Mouse (Mus musculus) CH12F3 (cell line): ENCODE results near the gene Gm49486.

ENCODE experiments used
- in situ Hi-C: fragments of 300-500 bp; cut with MboI; formaldehyde crosslinking; loops from 2 replicates; pipeline ENCODE4 v1.14.3; 2020; ENCODE audit warnings: low sequenced_read_pairs

The Gm49486 gene

GRCm38 (mm10) chr15:79268521-79268920 is 39.3 kb downstream of the Gm49486 start:
- in situ Hi-C loops = no loop called here

DNA sequence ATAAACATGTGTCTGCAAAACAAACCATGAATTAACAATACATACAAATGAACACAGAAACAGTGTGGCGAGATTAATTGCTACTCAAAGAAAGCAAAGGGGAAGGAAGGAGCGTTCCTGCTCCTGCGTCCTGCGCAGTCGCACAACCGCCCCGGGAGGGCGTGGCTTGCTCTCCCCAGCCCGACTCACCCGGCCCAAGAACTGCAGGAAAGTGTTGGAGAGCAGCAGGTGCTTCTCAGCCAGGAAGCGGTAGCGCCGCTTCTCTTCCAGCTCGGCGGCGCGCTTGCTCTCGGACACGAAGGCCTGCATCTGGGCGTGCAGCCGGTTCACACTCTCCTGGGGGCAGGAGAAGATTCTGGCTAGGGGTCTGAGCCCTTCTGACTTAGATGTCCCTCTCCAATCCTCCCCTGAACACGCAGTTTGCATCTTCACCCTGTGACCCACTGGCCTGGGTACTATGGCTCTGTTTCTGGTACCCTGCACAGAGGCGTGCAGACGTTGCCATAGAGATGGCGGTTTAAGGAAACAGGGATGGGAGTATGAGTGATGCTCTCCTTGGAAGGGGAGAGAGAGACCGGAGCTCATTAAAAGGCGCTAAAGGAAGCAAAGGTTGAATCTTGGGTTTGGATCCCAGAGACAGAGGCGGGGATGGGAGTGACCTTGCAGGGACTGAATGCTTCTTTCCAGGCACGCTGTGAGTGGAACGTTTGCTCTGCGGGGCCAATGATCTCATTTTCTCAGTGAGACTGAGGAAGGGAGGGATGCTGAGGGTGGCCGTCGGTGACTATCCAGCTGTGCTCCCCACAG is 41.3 kb downstream of the Gm49486 start:
- in situ Hi-C loops = no loop called here

DNA sequence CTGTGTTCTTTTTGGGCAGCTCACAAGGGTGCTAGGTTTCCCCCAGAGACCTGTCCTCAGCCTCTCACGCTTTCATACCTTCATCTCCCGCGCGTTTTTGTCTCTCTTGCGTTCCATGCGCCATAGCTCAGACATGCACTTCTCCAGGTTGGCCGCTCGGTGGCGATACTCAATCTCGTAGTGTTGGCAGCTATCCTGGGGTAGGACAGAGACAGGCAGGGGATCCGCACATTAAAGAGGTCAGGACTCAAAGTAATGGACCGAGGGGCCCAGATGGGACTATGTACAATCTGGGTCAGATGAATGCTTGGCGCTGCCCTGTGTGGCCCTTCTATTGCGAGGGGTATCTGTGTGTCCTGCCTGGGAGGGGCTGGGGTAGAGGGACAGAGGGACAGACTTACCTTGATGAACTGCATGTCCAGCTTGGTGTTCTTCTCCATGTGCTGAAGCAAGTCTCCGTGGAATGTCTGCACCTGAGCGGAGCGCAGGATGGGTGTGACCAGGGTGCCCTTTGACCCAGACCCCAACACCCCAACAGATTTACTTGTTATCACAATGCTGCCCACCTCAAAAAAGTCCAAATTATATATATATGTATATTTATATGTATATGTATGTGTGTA is 42.0 kb downstream of the Gm49486 start:
- in situ Hi-C loops = no loop called here

DNA sequence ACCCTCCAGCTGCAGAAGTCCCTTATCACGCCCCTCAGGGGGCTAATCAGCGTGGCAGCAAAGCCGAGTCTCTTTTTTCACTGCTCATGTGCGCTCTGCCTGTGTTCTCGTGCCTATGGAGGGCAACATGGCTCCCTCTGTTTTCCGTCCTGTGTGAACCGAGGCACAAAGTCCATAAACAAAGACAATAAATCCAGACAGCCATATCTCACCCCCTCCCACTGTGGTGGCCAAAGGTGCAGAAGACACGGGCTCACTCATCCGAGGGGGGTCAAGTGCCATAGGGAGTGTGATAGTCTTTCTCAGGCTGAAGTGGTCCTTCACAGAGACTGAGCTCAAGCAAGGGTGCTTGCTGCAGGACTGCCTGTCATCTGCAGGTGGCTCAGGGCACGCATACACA is 43.8 kb downstream of the Gm49486 start:
- in situ Hi-C loops = no loop called here

DNA sequence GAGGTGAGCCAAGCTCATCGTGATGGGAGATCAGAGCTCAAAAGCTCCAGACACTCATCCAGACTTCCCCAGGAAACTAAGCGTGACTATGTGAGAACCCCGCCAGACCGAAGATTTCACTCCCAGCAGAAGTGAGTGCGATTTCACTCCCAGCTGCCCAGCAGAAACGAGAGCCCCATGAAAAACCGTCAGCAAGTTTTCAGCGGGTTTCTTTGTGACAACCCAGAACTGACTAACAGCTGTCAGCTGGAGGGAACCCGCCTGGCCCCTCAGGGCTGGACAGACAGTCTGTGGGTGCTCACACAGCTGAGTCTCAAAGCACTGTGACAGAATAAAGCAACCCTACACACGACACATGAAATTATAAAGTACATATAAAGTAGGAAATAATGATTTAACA is 48.5 kb downstream of the Gm49486 start:
- in situ Hi-C loops = no loop called here

DNA sequence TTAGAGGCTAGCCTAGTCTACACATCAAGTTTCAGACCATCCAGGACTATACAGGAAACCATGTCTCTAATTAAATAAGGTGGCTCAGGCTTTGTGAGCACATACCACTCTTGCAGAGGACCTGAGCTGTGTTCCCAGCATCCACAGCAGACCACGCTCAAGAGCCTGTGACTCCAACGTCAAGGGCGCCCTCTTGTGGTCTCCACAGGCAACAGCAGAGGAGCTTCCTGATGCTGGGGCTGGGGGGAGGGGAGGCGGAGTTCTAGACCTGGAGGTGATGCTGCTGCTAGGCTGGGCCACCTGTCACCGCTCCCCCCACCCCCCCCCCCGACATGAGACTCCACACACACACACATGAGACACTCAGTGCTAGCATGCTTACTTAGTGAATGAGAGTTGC is 51.0 kb downstream of the Gm49486 start:
- in situ Hi-C loops = no loop called here

DNA sequence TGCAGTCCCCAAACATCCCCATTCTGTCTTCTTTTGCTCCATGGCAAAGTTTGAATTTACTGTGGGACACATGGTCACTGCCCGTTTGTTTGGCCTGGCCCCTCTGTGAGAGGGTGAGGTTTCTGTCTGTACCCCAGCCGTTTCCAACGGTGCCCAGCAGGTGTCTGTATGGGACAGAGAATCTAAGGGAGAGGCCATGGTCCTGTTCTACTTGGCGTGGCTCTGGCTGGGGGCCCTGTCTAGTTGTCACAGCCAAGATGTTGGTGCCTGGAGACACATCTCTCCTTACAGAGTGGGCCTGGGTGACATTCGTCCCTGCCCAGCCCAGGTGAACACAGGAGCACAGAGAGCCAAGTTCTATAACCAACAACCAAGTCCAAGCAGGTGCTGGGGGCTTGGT is 51.7 kb downstream of the Gm49486 start:
- in situ Hi-C loops = no loop called here

- in situ Hi-C loops = no loop called here
These were observed 52.2 kb downstream of the Gm49486 start for GRCm38 (mm10) chr15:79281389-79281788.

DNA sequence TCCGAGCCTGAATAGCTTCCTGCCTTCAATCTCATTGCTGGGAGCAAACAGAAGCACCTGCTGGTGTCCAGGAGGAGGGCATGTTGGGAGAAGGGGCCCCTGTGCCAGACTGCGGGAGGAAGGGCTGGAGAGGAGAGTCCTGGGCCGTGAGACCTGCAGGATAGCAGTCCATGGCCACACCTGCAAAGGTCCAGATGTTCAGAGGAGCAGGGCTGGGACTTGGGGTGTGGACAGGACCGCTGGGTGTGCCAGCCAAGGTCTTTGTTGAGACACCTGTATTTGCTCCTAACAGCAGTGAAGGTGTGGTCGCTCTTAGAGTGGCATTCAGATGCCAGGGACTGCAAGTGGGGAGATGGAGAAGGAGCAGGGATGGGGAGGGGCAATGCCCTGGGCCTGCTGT is 53.2 kb downstream of the Gm49486 start:
- in situ Hi-C loops = no loop called here

GRCm38 (mm10) chr15:79283371-79283770 is 54.2 kb downstream of the Gm49486 start:
- in situ Hi-C loops = no loop called here

DNA sequence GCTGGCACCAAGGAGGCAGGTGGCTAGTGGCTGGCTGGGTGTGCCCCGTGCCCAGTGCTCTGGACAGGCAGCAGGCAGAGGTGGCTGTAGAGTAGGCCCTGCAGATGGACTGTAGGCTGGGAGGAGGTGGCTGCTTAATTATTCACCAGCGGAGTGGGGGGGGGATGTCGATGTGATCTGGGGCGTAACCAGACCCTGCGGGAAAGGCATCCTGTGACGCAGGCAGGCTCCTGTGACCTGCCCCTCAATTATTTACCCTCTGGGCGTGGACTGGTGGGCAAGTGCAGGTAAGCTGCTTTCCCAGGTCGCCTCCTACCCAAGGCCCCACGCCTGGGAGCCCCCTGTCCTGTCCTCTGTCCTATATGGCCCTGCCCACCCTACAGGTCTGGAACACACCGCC is 56.2 kb downstream of the Gm49486 start, which contains the start of gene Baiap2l2:
Gene Baiap2l2, minus strand, starts transcription at position 139 of the 400 bp plus-strand sequence.
- in situ Hi-C loops = no loop called here

- in situ Hi-C loops = no loop called here
These were observed 57.0 kb downstream of the Gm49486 start for GRCm38 (mm10) chr15:79286141-79286540.

- in situ Hi-C loops = no loop called here
These were observed 57.9 kb downstream of the Gm49486 start for GRCm38 (mm10) chr15:79287091-79287490.

GRCm38 (mm10) chr15:79288387-79288786 is 59.2 kb downstream of the Gm49486 start:
- in situ Hi-C loops = no loop called here

DNA sequence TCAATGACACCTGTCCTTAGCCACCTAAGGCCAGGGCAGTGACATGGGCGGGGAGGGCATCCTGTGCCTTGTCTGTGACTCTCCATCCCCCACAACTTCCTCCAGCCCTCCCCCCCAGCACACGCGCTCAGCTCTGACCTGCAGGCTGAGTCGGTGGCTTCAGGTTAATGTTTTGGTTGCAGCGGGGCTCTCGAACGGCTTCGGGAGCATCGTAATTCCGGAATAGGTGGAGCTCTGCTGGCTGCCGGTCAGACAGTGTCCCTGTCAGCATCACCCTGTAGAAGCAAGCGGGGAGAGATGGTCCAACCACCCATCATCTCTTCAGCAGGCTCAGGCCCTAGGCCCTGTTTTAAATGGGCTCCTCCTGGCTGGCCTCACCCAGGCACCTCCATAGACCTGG is 60.2 kb downstream of the Gm49486 start:
- in situ Hi-C loops = no loop called here

DNA sequence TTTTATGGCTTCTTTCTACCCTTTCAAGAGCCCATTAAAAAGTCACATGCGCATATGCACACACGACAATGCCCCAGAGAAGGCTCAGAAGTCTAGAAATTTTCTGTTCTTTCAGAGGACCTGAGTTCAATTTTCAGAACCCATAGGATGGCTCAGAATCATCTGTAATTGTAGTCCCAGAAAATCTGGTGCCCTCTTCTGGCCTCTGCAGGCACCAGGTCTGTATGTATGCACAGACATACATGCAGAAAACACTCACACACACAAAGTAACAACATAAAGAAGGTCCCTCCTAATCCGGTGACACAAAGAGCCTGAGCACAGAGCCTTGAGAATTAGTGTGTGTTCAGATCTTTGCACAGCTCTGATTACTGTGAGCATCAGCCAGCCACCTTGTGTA is 61.1 kb downstream of the Gm49486 start:
- in situ Hi-C loops = no loop called here

- in situ Hi-C loops = no loop called here
These were observed 63.6 kb downstream of the Gm49486 start for GRCm38 (mm10) chr15:79292779-79293178.

- in situ Hi-C loops = no loop called here
These were observed 69.4 kb downstream of the Gm49486 start for GRCm38 (mm10) chr15:79298553-79298952.

DNA sequence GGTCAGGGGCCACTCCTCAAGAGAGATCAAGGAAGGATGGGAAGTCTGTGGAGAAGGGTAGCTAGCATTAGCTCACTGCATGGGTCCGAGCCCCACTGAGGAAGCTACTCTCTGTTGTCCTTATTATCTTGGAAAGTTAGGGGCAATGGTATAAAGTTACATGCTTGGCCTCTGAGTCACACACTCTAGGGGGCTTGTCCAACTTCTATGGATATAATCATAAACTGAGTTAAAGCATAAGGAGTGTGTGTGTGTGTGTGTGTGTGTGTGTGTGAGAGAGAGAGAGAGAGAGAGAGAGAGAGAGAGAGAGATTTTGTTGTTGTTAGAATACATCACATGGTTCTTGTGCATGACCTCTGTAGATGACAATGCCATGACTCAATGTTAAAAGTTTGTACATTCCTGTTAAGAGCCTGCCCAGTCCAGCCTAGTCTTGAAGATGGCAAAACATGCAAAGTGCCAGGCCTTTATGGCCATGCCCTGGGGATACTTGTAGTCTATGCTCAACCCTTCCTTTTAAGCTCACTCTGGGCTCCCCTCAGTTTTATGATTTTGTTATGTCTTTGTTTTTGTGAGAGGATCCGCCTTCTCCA is 70.5 kb downstream of the Gm49486 start:
- in situ Hi-C loops = no loop called here

GRCm38 (mm10) chr15:79303725-79304124 is 74.5 kb downstream of the Gm49486 start:
- in situ Hi-C loops = no loop called here

DNA sequence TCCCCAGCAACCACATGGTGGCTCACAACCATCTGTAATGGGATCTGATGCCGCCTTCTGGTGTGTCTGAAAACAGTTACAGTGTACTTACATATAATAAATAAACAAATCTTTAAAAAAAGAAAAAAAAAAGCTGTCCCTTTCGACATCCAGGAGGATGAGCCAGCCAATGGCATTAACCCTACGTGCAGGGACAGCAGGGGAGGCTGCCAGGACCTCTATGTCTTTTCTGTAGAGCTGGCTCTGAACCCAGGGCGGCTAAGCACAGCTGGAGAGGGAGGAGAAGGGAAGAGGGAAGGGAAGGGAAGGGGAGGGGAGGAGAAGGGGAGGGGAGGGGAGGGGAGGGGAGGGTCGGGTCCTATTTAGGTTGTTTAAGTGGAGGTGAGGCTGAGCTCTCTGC is 75.6 kb downstream of the Gm49486 start:
- in situ Hi-C loops = no loop called here

- in situ Hi-C loops = no loop called here
These were observed 76.9 kb downstream of the Gm49486 start for GRCm38 (mm10) chr15:79306043-79306637.
